Mouse (Mus musculus): Measurements from ENCODE around the gene Cnmd.

GRCm38 (mm10) chr14:79662001-79662400 lies at the start of gene Cnmd:
- no peak for TF ChIP-seq CTCF (IDR thresholded peaks at IDR 0.05; ENCODE audit: low read depth, low read length)
- no peak for TF ChIP-seq POLR2A (IDR thresholded peaks at IDR 0.05; ENCODE audit: extremely low read depth, insufficient read depth, low read length)

Data from liver, adult 2 months (tissue).